ENCODE assay signal across 15 mouse cellular contexts in genomic region chr16:20557381-20557780, GRCm38 (mm10). TPM values are rescaled to one million over a fixed set of nuclear protein-coding genes. Genes with fewer than 3 reads are reported as not detected.
"Had no signal": no experiment of that assay in that cellular context is flagged by ENCODE, and none has a peak within 500 bp of the region (broad histone marks: within the 10 kb centered on the region; RNA-seq: fewer than 3 reads in every experiment).

No protein-coding gene starts in this region.

- DNase-seq: gastrocnemius, adult 2 months; gastrocnemius, postnatal 10 days; gastrocnemius, postnatal 25 days; heart, adult 18-20 months; heart, postnatal 14 days; heart, postnatal 36 days; kidney, adult 11 months; kidney, adult 2 months; kidney, adult 9 months; kidney, postnatal 14 days; kidney, postnatal 36 days; layer of hippocampus, adult 9-11 months; layer of hippocampus, postnatal 36 days; left cerebral cortex, postnatal 4 days had no signal

RNA-seq across cellular contexts. Expression of gene Vwa5b2, which starts 31.9 kb away (rescaled TPM):
- total RNA-seq: gastrocnemius, postnatal 25 days; heart, postnatal 14 days; liver, adult 2 months had no signal
- polyA plus RNA-seq: liver, adult 2 months had no signal
